Mouse (Mus musculus): ENCODE results near the gene Pltp.

DNA sequence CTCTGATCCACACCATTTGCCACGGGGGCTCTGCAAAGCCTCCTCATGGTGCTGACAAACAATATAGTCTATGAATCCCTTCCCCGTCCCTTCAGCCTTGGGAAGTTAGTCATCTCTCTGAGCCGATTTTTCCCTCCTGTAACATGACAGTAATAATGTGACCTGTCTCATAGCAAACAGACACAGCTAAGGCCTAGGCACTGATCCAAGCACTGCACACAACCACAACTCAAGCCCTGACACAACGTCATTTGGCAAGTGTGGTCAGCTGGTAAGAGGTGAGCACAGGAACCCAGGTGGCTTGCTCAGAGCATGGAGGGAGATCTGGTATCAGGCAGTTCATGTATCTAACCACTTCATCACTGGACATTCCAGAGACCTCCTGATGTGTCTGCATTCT, 61.6 kb downstream of the Pltp start:
- no peak for TF ChIP-seq POLR2A (IDR thresholded peaks at IDR 0.05; ENCODE audit: low read depth, low read length)
- no peak for TF ChIP-seq CTCF (conservative IDR thresholded peaks at IDR 0.05; ENCODE audit: insufficient read depth, insufficient read length, low read depth, low read length)

All from kidney, adult 2 months (tissue).